Mouse (Mus musculus) embryonic facial prominence, embryonic 10.5 days (tissue): ENCODE data around the gene Orai3. TPM values are rescaled to one million over a fixed set of nuclear protein-coding genes. Genes with fewer than 3 reads are reported as not detected.

Experiments used
- DNase-seq: peaks from one replicate; pipeline ENCODE4 v3.0.0-alpha.2; 2017; ENCODE audit warnings: low spot score
- H3K27ac ChIP-seq: fragments of 300-500 bp; sonication (generic); replicated peaks from 2 replicates; pipeline ENCODE4 v1.5.1; 2016; ENCODE audit warnings: mild to moderate bottlenecking
- H3K27me3 ChIP-seq: fragments of 300-500 bp; sonication (generic); replicated peaks from 2 replicates; pipeline ENCODE4 v1.6.1; 2016; ENCODE audit warnings: low read depth, mild to moderate bottlenecking; ENCODE audit not compliant: poor library complexity, severe bottlenecking
- H3K36me3 ChIP-seq: fragments of 300-500 bp; sonication (generic); replicated peaks from 2 replicates; pipeline ENCODE4 v1.6.1; 2016; ENCODE audit warnings: mild to moderate bottlenecking, moderate library complexity
- H3K4me1 ChIP-seq: fragments of 300-500 bp; sonication (generic); 2 replicates; pipeline ENCODE4 v1.6.1; 2016
- H3K4me3 ChIP-seq: fragments of 300-500 bp; sonication (generic); 2 replicates; pipeline ENCODE4 v1.5.1; 2016; ENCODE audit warnings: mild to moderate bottlenecking, moderate library complexity
- H3K9me3 ChIP-seq: fragments of 300-500 bp; sonication (generic); 2 replicates; pipeline ENCODE4 v1.6.1; 2016; ENCODE audit warnings: mild to moderate bottlenecking
- WGBS: fragments of 180-500 bp; shearing (Covaris S2); methylation state at CpG from one replicate; pipeline ENCODE4 v1.1.7; 2016; 5-methylcytosine and 5-hydroxymethylcytosine counted together
- polyA plus RNA-seq: library from polyadenylated mRNA; unstranded; fragments of >200 nt; fragmentation: Nextera tagmentation; extraction: Ambion mirVana; gene quantifications from 2 replicates; pipeline ENCODE4 v1.2.1, GENCODE M21; 2016

The Orai3 gene
- polyA plus RNA-seq, 1 experiment from 2014 or later, result 12.9 TPM

DNA sequence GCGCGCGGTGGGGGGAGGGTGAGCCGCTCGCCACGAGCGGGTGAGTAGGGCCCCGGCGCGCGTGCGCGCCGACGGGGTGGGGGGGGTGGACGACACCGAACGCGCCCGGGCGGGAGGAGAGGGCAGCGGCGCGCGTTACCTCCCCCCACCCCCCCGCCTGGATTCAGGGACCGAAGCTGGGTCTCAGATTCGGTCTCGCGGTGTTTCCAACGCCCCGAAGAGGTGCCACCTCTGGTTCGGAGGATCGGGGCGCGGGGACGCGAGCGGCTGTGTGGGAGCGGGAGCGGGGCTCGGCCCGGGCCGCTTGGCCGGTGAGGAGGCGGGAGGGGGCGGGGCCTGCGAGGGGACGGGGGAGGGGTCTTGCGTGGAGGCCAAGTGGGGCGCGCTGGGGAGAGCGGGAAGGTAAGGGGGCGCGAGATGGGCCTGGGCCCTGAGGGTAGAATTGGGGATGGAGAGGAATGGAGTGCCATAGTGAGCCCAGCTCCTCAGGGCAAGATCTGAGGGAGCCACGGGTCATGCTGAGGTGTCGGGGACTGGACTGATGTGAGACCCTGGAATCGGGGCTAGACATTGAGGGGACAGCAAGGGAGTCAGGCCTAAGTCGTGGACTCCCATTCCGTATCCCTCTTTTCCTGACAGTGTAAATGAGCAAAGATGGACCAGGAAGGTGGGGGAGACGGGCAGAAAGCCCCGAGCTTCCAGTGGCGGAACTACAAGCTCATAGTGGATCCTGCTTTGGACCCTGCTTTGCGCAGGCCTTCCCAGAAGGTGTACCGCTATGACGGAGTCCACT, 8.1 kb downstream of the Orai3 start:
- Histone ChIP-seq H3K4me1 (peaks cover 24% of the 10 kb centered on the region), H3K9me3 (no peaks in the 10 kb centered on the region), H3K36me3 (peaks cover 44% of the 10 kb centered on the region), H3K27ac (peak overlapping the region; percentile 99), H3K4me3 (peak overlapping the region; percentile 92), H3K27me3 (no peaks in the 10 kb centered on the region)
- WGBS, result 2% methylated on average over 66 of the region's 66 CpGs
- DNase-seq, result peak; percentile 87

DNA sequence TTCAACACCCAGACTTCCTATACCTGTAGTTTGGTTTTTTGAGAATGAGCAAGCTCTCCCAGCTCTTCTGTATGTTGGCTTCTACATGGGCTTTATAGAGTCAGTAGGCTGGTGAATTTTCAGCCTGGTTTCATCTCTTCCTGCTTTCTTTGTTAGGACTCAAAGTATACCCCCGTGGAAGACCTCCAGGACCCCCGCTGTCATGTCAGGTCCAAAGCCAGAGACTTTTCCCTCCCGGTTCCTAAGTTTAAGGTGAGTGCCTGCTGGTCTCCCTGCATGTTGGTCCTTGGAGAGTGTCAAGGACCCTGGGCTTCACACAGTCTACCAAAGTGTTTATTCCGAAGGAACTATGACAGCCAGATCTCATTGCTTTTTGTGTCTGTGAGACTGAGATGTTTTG, 8.7 kb downstream of the Orai3 start:
- H3K4me3 ChIP-seq, result peak overlapping the region; percentile 92
- H3K9me3 ChIP-seq, result no peaks in the 10 kb centered on the region
- WGBS, result 77% methylated on average over 4 of the region's 4 CpGs
- DNase-seq, result no peak
- H3K27ac ChIP-seq, result peak overlapping the region; percentile 99
- H3K4me1 ChIP-seq, result peaks cover 24% of the 10 kb centered on the region
- peaks cover 51% of the 10 kb centered on the region for H3K36me3 ChIP-seq
- no peaks in the 10 kb centered on the region for H3K27me3 ChIP-seq

DNA sequence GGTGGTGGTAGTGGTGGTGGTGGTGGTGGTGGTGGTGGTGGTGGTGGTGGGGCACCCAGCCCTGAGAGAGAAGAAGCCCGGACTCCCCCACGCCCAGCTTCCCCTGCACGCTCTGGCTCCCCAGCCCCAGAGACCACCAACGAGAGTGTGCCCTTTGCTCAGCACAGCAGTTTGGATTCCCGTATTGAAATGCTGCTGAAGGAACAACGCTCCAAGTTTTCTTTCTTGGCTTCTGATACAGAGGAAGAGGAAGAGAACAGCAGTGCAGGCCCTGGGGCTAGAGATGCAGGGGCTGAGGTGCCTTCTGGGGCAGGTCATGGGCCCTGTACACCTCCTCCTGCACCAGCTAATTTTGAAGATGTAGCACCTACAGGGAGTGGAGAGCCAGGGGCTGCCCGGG, 15.7 kb downstream of the Orai3 start, which contains the start of gene Gm49388:
Gene Gm49388 (plus strand): TSS at position 301 of the 400 bp plus-strand sequence.
- no peaks in the 10 kb centered on the region for H3K9me3 ChIP-seq
- WGBS, result 95% methylated on average over 7 of the region's 7 CpGs
- no peaks in the 10 kb centered on the region for H3K4me1 ChIP-seq
- DNase-seq, result no peak
- H3K4me3 ChIP-seq, result no peak within 1 kb of the TSS
- no peak within 1 kb of the TSS for H3K27ac ChIP-seq
- no peaks in the 10 kb centered on the region for H3K27me3 ChIP-seq
- peaks cover 100% of the 10 kb centered on the region for H3K36me3 ChIP-seq

DNA sequence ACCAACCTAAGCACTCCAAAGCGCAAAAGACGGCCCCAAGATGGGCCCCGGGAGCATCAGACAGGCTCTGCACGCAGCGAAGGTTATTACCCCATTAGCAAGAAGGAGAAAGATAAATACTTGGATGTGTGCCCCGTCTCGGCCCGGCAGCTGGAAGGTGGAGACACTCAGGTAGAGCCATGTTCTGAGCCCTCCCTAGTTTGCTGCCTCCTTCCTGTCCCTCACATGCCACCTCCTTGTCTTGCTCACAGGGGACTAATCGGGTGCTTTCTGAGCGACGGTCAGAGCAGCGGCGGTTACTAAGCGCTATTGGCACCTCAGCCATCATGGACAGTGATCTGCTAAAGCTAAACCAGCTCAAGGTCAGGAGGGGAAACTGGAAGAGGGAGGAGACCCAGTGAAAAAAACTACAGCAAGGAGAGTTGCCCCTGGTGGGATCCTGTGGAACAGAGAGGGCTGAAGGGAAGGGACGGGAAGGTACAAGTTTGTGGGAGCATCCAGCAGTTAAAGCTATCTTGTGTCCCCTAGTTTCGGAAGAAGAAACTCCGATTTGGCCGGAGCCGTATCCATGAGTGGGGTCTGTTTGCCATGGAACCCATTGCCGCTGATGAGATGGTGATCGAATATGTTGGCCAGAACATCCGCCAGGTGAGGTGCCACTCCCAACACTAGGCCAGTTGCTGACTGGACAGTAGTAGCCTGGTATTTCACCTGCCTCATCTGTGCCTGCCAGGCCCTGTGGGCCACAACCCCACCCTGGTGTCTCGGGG, 27.6 kb downstream of the Orai3 start:
- peaks cover 98% of the 10 kb centered on the region for H3K36me3 ChIP-seq
- H3K4me3 ChIP-seq, result no peak overlapping the region
- 94% methylated on average over 23 of the region's 23 CpGs for WGBS
- no peak overlapping the region for H3K27ac ChIP-seq
- no peak for DNase-seq
- peaks cover 9% of the 10 kb centered on the region for H3K4me1 ChIP-seq
- H3K27me3 ChIP-seq, result no peaks in the 10 kb centered on the region
- H3K9me3 ChIP-seq, result no peaks in the 10 kb centered on the region

DNA sequence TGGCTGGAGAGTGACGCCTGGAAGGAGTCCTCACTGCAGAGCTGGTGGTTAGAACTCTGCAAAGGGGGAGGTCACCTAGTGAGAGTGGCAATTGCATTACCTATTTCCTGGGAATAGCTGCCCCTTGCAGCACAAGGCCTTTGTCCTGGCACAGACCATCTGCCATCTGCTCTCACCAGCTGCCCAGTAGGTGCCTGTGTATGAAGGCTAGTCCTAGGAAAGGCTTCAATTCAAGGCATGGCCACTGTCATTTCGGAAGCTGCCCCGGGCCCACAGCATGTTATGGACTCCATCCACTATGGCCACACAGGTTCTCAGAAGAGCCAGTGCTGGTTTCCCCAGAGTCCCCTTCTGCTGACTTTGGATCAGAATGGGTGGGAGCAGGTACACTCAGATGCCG, 29.0 kb downstream of the Orai3 start:
- 93% methylated on average over 4 of the region's 4 CpGs for WGBS
- peaks cover 9% of the 10 kb centered on the region for H3K4me1 ChIP-seq
- H3K4me3 ChIP-seq, result 0 out of 2 replicates have a peak overlapping the region, but pooled peaks have one; percentile 4
- H3K27me3 ChIP-seq, result no peaks in the 10 kb centered on the region
- no peaks in the 10 kb centered on the region for H3K9me3 ChIP-seq
- H3K36me3 ChIP-seq, result peaks cover 98% of the 10 kb centered on the region
- DNase-seq, result no peak
- H3K27ac ChIP-seq, result no peak overlapping the region

- DNase-seq, result no peak
- H3K4me1 ChIP-seq, result peaks cover 9% of the 10 kb centered on the region
- no peak overlapping the region for H3K27ac ChIP-seq
- WGBS, result 91% methylated on average over 13 of the region's 13 CpGs
- H3K4me3 ChIP-seq, result 0 out of 2 replicates have a peak overlapping the region, but pooled peaks have one; percentile 4
- no peaks in the 10 kb centered on the region for H3K9me3 ChIP-seq
- peaks cover 98% of the 10 kb centered on the region for H3K36me3 ChIP-seq
- no peaks in the 10 kb centered on the region for H3K27me3 ChIP-seq
These were observed 29.6 kb downstream of the Orai3 start for GRCm38 (mm10) chr7:127799211-127799610.

GRCm38 (mm10) chr7:127799738-127800137, 30.1 kb downstream of the Orai3 start:
- 89% methylated on average over 1 of the region's 1 CpGs for WGBS
- Histone ChIP-seq H3K27ac (no peak overlapping the region), H3K27me3 (no peaks in the 10 kb centered on the region), H3K9me3 (no peaks in the 10 kb centered on the region), H3K36me3 (peaks cover 96% of the 10 kb centered on the region), H3K4me3 (no peak overlapping the region), H3K4me1 (peaks cover 9% of the 10 kb centered on the region)
- no peak for DNase-seq

DNA sequence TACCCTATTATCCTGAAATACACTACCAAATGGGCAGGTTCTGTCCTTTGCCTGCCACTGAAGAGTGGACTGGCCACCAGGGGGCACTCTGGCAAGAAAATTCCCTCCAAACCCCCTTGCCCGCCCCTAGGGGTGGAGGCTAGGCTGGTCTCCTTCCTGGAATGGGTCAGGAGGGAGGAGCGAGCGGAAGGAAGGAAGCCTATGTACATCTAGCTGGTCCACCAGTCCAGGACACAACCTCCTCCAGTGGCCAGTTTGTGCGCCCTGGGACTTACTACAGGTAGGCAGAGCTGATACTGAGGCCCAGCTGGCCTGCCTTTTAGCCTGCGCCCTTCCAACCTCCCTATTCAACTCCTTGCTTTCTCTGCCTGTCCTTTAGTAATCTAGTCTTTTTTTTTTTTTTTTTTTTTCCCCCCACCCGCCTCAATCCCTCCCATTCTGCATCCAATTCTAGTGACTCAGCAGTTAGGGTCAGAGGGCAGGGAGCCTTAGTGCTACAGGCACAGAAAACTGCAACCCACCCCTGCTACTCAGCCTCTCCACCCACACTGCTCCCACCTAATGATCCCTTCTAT, 30.9 kb downstream of the Orai3 start, which contains the start of gene Hsd3b7:
Gene Hsd3b7 (plus strand): TSS at position 170 of the 575 bp plus-strand sequence.
- peak; percentile 93 for DNase-seq
- 28% methylated on average over 6 of the region's 6 CpGs for WGBS
- Histone ChIP-seq H3K27me3 (no peaks in the 10 kb centered on the region), H3K4me1 (peaks cover 9% of the 10 kb centered on the region), H3K9me3 (no peaks in the 10 kb centered on the region), H3K36me3 (peaks cover 90% of the 10 kb centered on the region), H3K4me3 (peak within 1 kb of the TSS; percentile 26; the same call in 1 of the 2 replicates), H3K27ac (no peak within 1 kb of the TSS)

DNA sequence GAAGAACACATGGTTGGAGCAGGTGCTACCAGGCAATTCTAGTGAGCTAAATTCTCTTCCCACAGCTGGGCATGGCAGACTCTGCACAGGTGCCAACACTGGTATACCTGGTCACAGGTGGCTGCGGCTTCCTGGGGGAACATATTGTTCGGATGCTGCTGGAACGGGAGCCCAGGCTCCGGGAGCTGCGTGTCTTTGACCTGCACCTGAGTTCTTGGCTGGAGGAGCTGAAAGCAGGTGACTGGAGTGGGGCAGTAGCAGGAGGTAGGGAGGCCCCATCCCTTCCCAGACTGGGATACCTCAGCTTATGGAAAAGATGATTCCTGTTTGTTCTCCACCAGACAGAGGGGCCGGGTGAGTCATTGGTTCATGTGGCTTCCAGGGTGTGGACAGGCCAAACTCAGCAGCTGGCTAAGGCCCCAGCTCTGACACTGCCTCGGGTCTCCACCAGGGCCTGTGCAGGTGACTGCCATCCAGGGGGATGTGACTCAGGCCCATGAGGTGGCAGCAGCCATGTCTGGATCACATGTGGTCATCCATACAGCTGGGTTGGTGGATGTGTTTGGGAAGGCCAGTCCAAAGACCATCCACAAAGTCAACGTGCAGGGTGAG, 31.5 kb downstream of the Orai3 start:
- no peak overlapping the region for H3K27ac ChIP-seq

GRCm38 (mm10) chr7:127802313-127802712, 32.7 kb downstream of the Orai3 start:
- WGBS, result 92% methylated on average over 17 of the region's 17 CpGs
- peaks cover 9% of the 10 kb centered on the region for H3K4me1 ChIP-seq
- H3K4me3 ChIP-seq, result no peak overlapping the region
- H3K9me3 ChIP-seq, result no peaks in the 10 kb centered on the region
- DNase-seq, result no peak
- no peaks in the 10 kb centered on the region for H3K27me3 ChIP-seq
- no peak overlapping the region for H3K27ac ChIP-seq
- H3K36me3 ChIP-seq, result peaks cover 81% of the 10 kb centered on the region

More for the DNA sequence above, 31.5 kb downstream of the Orai3 start:
- no peak for DNase-seq
- Histone ChIP-seq H3K9me3 (no peaks in the 10 kb centered on the region), H3K36me3 (peaks cover 87% of the 10 kb centered on the region), H3K4me1 (peaks cover 9% of the 10 kb centered on the region), H3K27me3 (no peaks in the 10 kb centered on the region), H3K4me3 (no peak overlapping the region)
- 92% methylated on average over 8 of the region's 8 CpGs for WGBS

GRCm38 (mm10) chr7:127808821-127809220, 39.2 kb downstream of the Orai3 start:
- Histone ChIP-seq H3K9me3 (no peaks in the 10 kb centered on the region), H3K4me3 (no peak overlapping the region), H3K27me3 (no peaks in the 10 kb centered on the region), H3K4me1 (no peaks in the 10 kb centered on the region), H3K27ac (no peak overlapping the region), H3K36me3 (peaks cover 66% of the 10 kb centered on the region)
- WGBS, result 79% methylated on average over 5 of the region's 5 CpGs
- DNase-seq, result no peak

DNA sequence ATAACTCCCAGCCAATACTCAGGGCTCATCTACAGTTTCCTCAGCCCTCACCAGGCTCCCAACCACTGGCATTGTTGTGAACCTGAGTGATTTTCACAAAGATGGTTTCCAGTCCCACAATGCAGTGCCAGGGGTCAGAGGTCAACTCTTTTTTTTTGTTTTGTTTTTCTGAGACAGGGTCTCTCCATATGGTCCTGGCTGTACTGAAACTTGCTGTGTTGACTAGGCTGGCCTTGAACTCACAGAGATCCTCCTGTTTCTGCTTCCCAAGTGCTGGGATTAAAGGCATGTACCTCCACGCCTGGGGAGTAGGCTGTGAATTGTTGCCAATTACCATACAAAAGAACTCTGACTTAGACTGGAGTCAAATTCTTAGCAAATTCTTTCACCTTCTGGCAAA, 40.2 kb downstream of the Orai3 start:
- Histone ChIP-seq H3K4me1 (no peaks in the 10 kb centered on the region), H3K4me3 (no peak overlapping the region), H3K27me3 (no peaks in the 10 kb centered on the region), H3K36me3 (peaks cover 69% of the 10 kb centered on the region), H3K9me3 (no peaks in the 10 kb centered on the region), H3K27ac (no peak overlapping the region)
- WGBS, result 81% methylated on average over 1 of the region's 1 CpGs
- DNase-seq, result no peak
